Mouse (Mus musculus) ES-Bruce4 (cell line): ENCODE data around the gene S100a11. TPM values are rescaled to one million over a fixed set of nuclear protein-coding genes. Genes with fewer than 3 reads are reported as not detected.

Experiments
- H3K27ac ChIP-seq: 2 replicates; pipeline ENCODE4 v1.5.1; 2012; ENCODE audit warnings: low read length, inconsistent platforms; ENCODE audit not compliant: insufficient read depth
- H3K27me3 ChIP-seq: 2 replicates; pipeline ENCODE4 v1.6.1; 2012; ENCODE audit warnings: mild to moderate bottlenecking, low read length, inconsistent platforms; ENCODE audit not compliant: control insufficient read depth, poor library complexity, insufficient read depth, severe bottlenecking
- H3K36me3 ChIP-seq: 2 replicates; pipeline ENCODE4 v1.6.1; 2012; ENCODE audit warnings: inconsistent platforms, mild to moderate bottlenecking, low read length, moderate library complexity; ENCODE audit not compliant: control insufficient read depth, poor library complexity, insufficient read depth, severe bottlenecking
- H3K4me1 ChIP-seq: one replicate; pipeline ENCODE4 v1.8.1; 2011; ENCODE audit warnings: low read length; ENCODE audit not compliant: control insufficient read depth, insufficient read depth
- H3K4me3 ChIP-seq: 2 replicates; pipeline ENCODE4 v1.5.1; 2011; ENCODE audit warnings: low read depth, mild to moderate bottlenecking, low read length
- H3K9ac ChIP-seq: 2 replicates; pipeline ENCODE4 v1.6.1; 2012; ENCODE audit warnings: low read depth, mild to moderate bottlenecking, inconsistent platforms; ENCODE audit not compliant: poor library complexity, severe bottlenecking
- H3K9me3 ChIP-seq: replicated peaks from 2 replicates; pipeline ENCODE4 v1.6.1; 2012; ENCODE audit warnings: mild to moderate bottlenecking, low read length, inconsistent platforms; ENCODE audit not compliant: control insufficient read depth, poor library complexity, insufficient read depth, severe bottlenecking
- CTCF ChIP-seq: IDR thresholded peaks from one replicate; pipeline ENCODE4 v1.8.1; 2011; ENCODE audit warnings: low read depth, low read length
- EP300 ChIP-seq: IDR thresholded peaks from 2 replicates; pipeline ENCODE4 v1.6.1; 2011; ENCODE audit warnings: low read depth, low read length; ENCODE audit not compliant: insufficient read depth
- POLR2A ChIP-seq: IDR thresholded peaks from one replicate; pipeline ENCODE4 v1.8.1; 2011; ENCODE audit warnings: low read length; ENCODE audit not compliant: insufficient read depth
- polyA plus RNA-seq: library from polyadenylated mRNA; stranded (reverse); fragments of >200 nt; gene quantifications from 2 replicates; pipeline ENCODE4 v1.2.4, GENCODE M21; 2011; ENCODE audit warnings: low read depth; ENCODE audit not compliant: missing spikeins, insufficient read depth, insufficient read length

The S100a11 gene
- polyA plus RNA-seq, 1 experiment = 661 TPM

DNA sequence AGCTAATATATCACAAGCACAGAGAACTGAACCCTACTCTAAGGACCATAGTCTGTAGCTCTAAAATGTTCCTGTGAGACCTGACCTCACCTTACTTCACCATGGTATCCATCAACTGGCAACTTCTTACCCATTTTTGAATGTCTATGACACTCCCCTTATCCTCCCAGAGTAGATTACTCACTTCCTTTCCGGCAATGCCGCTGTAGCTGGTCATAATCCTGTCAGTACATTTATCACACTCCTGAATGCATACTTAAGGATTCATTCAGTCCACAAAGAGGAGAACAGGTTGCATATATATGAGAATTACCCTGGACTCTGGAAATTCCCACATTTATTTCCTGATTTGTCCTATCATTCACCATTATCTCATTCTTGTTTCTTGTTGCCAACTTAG lies 2.9 kb upstream of the S100a11 start:
- Histone ChIP-seq H3K36me3 (no peaks in the 10 kb centered on the region), H3K4me1 (peaks cover 3% of the 10 kb centered on the region), H3K27ac (no peak overlapping the region), H3K27me3 (no peaks in the 10 kb centered on the region; the same call in 1 of the 2 replicates), H3K9me3 (no peaks in the 10 kb centered on the region), H3K9ac (no peak overlapping the region), H3K4me3 (no peak overlapping the region)
- no peak for TF ChIP-seq POLR2A
- no peak for TF ChIP-seq CTCF
- no peak for TF ChIP-seq EP300

DNA sequence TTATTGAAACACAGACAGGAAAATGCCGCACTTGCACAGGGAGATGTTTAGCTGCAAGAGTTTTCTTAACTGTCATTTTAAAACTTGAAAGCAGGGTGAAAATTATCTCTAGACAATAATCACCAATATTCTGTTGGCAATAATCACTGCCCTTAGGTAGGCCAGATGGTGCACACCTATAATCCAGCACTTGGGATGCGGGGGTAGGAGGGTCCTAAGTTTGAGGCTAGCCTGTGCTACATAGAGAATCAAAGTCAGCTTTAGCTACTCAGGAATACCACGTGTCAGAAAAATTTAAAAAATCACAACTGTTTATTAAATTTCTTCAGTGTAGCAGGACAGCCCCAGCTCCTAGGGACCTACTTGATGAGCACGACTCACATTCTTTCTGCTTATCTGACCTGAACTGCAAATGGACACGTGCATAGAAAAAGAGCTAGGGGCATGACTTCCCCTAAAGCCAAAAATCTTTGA lies 395 bp upstream of the S100a11 start:
- Histone ChIP-seq H3K9ac (peak overlapping the region; percentile 75), H3K9me3 (no peaks in the 10 kb centered on the region), H3K27me3 (no peaks in the 10 kb centered on the region; the same call in 1 of the 2 replicates), H3K4me1 (peaks cover 3% of the 10 kb centered on the region), H3K4me3 (0 out of 2 replicates have a peak overlapping the region, but pooled peaks have one; percentile 31), H3K36me3 (peaks cover 5% of the 10 kb centered on the region; the same call in 1 of the 2 replicates), H3K27ac (peak overlapping the region; percentile 96)
- no peak for TF ChIP-seq CTCF
- TF ChIP-seq POLR2A = no peak
- no peak for TF ChIP-seq EP300

DNA sequence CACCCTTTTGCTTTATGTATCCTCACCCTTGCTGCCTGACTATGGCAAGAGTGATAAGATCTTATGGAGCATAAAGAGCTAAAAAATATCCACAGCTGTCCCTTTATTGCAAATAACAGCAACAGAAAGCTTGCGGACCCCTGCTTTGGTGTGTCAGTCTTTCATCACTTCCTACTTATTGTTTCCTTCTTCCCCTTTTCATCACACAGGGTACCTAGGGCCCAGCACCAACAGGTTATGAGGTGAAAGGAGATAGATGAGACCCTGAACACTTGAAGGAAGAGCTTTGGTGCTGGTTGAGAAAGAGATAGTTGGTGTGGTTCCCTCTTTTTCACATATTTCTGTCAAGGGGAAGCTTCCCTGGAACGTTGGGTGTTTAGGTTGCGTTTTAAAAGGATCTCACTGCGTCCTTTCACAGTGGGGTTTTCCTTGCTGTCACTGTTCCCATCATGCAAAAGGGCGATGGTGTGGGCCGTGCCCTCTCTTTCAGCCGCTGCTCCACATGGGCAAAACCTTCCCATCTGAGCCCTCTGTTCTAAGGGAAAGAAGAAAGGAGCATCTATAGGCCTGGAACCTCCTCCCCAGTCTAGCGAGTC lies 1.3 kb downstream of the S100a11 start:
- Histone ChIP-seq H3K36me3 (peaks cover 15% of the 10 kb centered on the region), H3K4me3 (no peak overlapping the region), H3K9me3 (no peaks in the 10 kb centered on the region), H3K27ac (peak overlapping the region; percentile 96), H3K27me3 (no peaks in the 10 kb centered on the region; the same call in 1 of the 2 replicates), H3K9ac (peak overlapping the region; percentile 75; the same call in 1 of the 2 replicates), H3K4me1 (peaks cover 3% of the 10 kb centered on the region)
- no peak for TF ChIP-seq CTCF
- no peak for TF ChIP-seq EP300
- no peak for TF ChIP-seq POLR2A

DNA sequence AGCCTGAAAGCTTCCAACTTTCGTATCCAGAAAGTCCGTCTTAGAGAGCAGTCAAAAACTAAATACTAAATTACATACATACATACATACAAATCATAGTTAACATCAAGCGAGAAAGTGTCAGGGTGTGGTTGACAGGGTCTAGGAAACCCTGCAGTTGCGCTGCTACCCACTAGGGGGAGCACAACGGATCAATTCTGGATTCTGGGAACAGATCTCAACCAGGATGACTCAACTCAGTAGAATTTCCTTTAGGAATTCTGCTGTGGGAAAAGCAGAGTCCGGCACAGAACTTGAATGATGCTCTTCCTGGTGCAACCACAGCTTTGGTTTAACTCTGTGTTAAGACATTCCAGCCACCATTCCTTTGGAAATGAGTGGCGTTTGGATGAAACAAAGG lies 2.3 kb downstream of the S100a11 start:
- peak; percentile 73 for TF ChIP-seq CTCF
- no peak for TF ChIP-seq POLR2A
- TF ChIP-seq EP300 = no peak
- Histone ChIP-seq H3K9ac (no peak overlapping the region), H3K27ac (peak overlapping the region; percentile 15; the same call in 1 of the 2 replicates), H3K27me3 (no peaks in the 10 kb centered on the region), H3K9me3 (no peaks in the 10 kb centered on the region), H3K36me3 (peaks cover 17% of the 10 kb centered on the region), H3K4me1 (peaks cover 3% of the 10 kb centered on the region), H3K4me3 (no peak overlapping the region)

DNA sequence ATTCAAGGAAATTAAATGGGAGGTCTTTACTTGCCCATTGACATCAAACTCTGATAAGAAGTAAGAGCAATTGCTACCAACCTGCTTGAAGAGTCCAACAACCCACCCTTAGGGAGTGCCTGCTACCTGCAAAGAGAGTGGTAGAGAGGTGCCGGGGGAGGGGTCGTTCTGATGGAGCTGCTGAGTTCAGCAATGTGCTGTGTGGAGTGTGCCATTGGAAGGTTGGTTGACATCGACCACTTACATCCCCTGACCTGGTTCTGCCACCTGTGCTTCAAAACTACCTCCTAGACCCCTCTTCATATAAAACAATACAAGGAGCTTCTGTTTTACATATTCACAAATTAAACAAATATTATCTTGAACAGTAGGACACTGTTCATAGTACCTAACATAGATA lies 7.0 kb downstream of the S100a11 start:
- Histone ChIP-seq H3K9me3 (no peaks in the 10 kb centered on the region), H3K9ac (no peak overlapping the region), H3K4me1 (no peaks in the 10 kb centered on the region), H3K27me3 (no peaks in the 10 kb centered on the region), H3K36me3 (peaks cover 17% of the 10 kb centered on the region), H3K4me3 (no peak overlapping the region), H3K27ac (no peak overlapping the region)
- TF ChIP-seq EP300 = no peak
- TF ChIP-seq POLR2A = no peak
- TF ChIP-seq CTCF = no peak

DNA sequence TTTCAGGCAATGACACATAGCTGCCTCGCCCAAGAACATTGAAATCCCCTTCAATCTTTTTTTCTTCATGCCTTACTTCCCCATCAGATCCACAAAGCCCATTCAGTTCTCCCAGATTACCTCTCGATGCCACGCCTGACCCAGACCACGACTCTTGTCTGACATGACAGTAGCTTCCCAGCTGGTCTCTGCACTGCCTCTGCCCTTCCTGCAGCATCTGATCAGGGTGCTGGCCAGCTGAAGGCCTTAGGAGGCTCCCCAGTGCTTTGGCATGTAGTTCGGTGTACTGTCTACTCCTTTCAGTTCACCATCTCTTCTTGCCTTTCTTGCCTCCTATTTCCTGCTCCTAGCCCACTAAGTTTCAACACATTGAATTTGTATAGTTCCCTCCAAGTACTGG lies 8.5 kb downstream of the S100a11 start:
- no peak overlapping the region for H3K9ac ChIP-seq
- TF ChIP-seq POLR2A (no peak), CTCF (no peak), EP300 (no peak)
- peaks cover 17% of the 10 kb centered on the region for H3K36me3 ChIP-seq

More for the DNA sequence above, 8.5 kb downstream of the S100a11 start:
- no peak overlapping the region for H3K4me3 ChIP-seq
- H3K4me1 ChIP-seq = no peaks in the 10 kb centered on the region
- H3K27ac ChIP-seq = no peak overlapping the region
- H3K9me3 ChIP-seq = peaks cover 12% of the 10 kb centered on the region
- H3K27me3 ChIP-seq = no peaks in the 10 kb centered on the region
